Mouse (Mus musculus): ENCODE measurements around the gene Gns. TPM values are rescaled to one million over a fixed set of nuclear protein-coding genes. Genes with fewer than 3 reads are reported as not detected.

Gns gene
- polyA plus RNA-seq, 1 experiment from 2014 or later: 42.6 TPM

- Histone ChIP-seq H3K27me3 (0 out of 2 replicates have a peak, but pooled peaks cover 5% of the 10 kb centered on the region), H3K9ac (no peak overlapping the region), H3K9me3 (no peaks in the 10 kb centered on the region), H3K27ac (no peak overlapping the region), H3K4me3 (no peak overlapping the region), H3K36me3 (no peaks in the 10 kb centered on the region; the same call in 1 of the 2 replicates), H3K4me2 (no peak overlapping the region), H3K4me1 (replicated peaks) (peaks cover 10% of the 10 kb centered on the region)
- ATAC-seq (ENCODE audit: low FRiP score): no peak
- 88% methylated on average over 13 of the region's 13 CpGs for WGBS
Observed at GRCm38 (mm10) chr10:121414127-121414526, 49.2 kb downstream of the Gns start.

DNA sequence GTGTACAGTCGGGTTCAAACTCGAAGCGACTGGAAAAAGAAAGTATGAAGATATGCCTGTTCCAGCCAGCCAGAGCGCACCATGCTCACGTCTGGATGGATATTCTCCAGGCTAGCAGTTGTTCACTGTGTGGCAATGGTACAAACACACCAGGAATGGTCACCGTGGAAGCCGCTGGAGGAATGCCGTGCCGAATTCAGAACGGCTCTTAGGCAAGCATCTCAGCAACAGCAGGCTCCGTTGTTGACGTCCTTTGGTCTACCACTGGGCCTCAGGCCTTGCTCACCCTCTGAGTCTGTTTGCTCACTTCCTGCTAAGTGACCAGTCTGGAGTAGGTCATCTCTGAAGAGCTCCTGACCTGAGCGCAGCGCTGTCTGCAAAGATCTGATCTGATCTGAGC lies 53.9 kb downstream of the Gns start:
- Histone ChIP-seq H3K9ac (no peak overlapping the region), H3K36me3 (no peaks in the 10 kb centered on the region), H3K27me3 (0 out of 2 replicates have a peak, but pooled peaks cover 2% of the 10 kb centered on the region), H3K4me1 (replicated peaks) (peaks cover 48% of the 10 kb centered on the region), H3K4me2 (no peak overlapping the region), H3K4me3 (no peak overlapping the region), H3K9me3 (no peaks in the 10 kb centered on the region), H3K27ac (no peak overlapping the region)
- no peak for ATAC-seq (ENCODE audit: low FRiP score)
- 74% methylated on average over 14 of the region's 14 CpGs for WGBS

DNA sequence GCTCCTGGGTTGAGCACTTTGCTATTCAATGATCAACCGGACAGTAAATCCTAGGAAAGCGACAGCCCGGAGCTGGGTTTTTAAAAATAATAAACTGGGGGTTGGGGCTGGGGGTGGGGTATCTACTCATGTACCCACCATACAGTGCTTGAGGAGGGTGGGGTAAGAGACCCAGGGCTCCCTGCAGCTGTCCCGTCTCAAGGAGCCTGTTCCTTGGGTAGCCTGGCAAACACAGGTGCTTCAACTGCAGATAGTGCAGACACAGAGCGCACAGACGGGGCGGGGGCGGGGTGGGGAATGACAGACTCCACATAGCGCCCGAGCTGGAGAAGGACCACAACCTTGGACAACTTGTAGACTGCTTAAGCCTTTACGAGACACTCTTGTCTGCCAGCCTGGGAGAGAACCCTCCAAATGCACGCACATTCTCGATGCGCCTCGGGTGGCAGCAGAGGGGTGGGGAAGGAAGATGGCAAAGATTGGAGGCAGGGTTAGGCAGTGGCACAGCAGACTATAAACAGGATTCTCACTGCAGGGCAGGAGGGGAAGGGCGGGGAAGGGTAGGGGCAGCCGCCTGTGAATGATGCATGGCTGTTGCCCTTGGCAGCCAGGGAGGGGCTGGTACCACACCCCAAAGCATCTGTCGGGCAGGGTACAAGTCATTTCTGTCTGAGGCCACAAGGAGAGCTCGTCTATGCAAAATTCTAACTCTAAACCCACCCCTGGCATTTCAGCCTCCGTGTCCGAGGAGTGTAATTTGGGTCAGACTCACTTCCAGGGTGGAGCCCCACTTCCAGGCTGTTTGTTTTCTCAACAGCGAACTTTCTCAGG lies 55.0 kb downstream of the Gns start:
- Histone ChIP-seq H3K9ac (no peak overlapping the region), H3K27me3 (0 out of 2 replicates have a peak, but pooled peaks cover 2% of the 10 kb centered on the region), H3K9me3 (no peaks in the 10 kb centered on the region), H3K4me2 (no peak overlapping the region), H3K4me1 (replicated peaks) (peaks cover 55% of the 10 kb centered on the region), H3K4me3 (no peak overlapping the region), H3K27ac (peak overlapping the region; percentile 35; the same call in 1 of the 2 replicates), H3K36me3 (no peaks in the 10 kb centered on the region)
- ATAC-seq (ENCODE audit: low FRiP score): peak; percentile 44
- 61% methylated on average over 22 of the region's 22 CpGs for WGBS

- no peaks in the 10 kb centered on the region for H3K9me3 ChIP-seq
- H3K36me3 ChIP-seq: no peaks in the 10 kb centered on the region
- H3K9ac ChIP-seq: no peak overlapping the region
- ATAC-seq (ENCODE audit: low FRiP score): no peak
- WGBS: 52% methylated on average over 9 of the region's 9 CpGs
- H3K27ac ChIP-seq: no peak overlapping the region
- H3K27me3 ChIP-seq: 0 out of 2 replicates have a peak, but pooled peaks cover 2% of the 10 kb centered on the region
- no peak overlapping the region for H3K4me2 ChIP-seq
- no peak overlapping the region for H3K4me3 ChIP-seq
- peaks cover 55% of the 10 kb centered on the region for H3K4me1 ChIP-seq (replicated peaks)
Observed at GRCm38 (mm10) chr10:121421023-121421422, 56.1 kb downstream of the Gns start.

GRCm38 (mm10) chr10:121421657-121422290 lies 56.9 kb downstream of the Gns start:
- WGBS: 91% methylated on average over 11 of the region's 11 CpGs
- Histone ChIP-seq H3K4me3 (no peak overlapping the region), H3K4me2 (no peak overlapping the region), H3K9ac (no peak overlapping the region), H3K27ac (no peak overlapping the region), H3K9me3 (no peaks in the 10 kb centered on the region), H3K4me1 (replicated peaks) (peaks cover 52% of the 10 kb centered on the region), H3K27me3 (0 out of 2 replicates have a peak, but pooled peaks cover 2% of the 10 kb centered on the region), H3K36me3 (no peaks in the 10 kb centered on the region)
- no peak for ATAC-seq (ENCODE audit: low FRiP score)

DNA sequence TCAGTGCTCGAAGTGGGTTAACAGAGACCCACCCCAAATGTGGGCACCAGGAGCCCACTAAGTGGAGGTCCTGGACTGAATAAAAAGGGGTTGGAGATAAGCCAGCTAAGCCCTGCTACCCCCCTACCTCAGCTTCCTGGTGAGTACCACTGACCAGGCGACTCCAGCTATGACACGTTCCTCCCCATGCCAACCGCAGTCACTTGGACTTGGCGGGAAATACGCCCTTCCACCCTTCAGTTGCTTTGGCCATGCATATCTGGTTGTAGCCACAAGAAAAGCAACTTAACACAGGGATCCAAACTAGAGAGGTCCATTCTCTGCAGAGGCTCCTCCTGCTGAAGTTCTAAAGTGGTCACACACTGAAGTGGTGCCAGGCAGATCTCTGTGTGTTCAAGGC lies 57.4 kb downstream of the Gns start:
- Histone ChIP-seq H3K4me1 (replicated peaks) (peaks cover 50% of the 10 kb centered on the region), H3K27me3 (0 out of 2 replicates have a peak, but pooled peaks cover 2% of the 10 kb centered on the region), H3K4me2 (no peak overlapping the region), H3K36me3 (no peaks in the 10 kb centered on the region), H3K9ac (no peak overlapping the region), H3K9me3 (no peaks in the 10 kb centered on the region), H3K4me3 (no peak overlapping the region), H3K27ac (no peak overlapping the region)
- ATAC-seq (ENCODE audit: low FRiP score): no peak
- WGBS: 96% methylated on average over 6 of the region's 6 CpGs

DNA sequence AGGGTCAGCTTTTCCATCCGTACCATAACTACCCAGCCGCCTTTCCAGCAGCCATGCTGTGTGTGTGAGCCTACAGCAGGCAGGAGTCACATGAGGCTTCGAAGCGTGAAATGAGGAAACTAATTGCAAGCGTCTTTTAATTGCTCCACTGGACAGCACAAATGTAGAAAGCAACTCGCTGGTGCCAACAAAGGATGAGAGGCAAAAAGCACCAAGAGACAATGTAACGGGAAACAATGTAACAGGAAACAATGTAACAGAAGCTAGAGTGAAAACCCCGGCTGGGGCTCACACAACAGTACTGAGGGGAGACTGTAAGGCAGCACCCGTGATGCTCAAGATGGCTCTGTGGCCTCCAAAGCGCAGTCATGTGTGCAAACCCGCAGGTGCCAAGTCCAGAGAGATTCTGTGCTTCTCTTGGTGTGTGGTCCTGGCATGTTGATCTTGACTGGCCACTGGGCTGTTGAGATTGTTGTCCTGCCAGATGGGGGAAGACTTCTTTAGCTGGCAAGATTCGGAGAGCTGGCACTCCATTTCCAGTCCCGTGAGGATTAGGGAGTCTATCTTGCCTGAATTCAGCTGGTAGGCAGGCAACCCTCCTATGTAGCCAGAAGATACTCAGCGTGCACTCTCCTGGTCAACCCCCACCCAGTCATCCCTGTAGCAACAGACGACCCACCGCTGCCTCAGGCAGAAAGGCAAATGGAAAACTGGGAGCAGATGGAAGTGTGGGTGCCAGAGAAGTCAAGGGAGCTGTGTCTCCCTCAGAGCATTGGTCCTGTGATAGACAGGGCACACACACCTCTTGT lies 58.9 kb downstream of the Gns start:
- H3K9me3 ChIP-seq: no peaks in the 10 kb centered on the region
- peaks cover 58% of the 10 kb centered on the region for H3K4me1 ChIP-seq (replicated peaks)
- H3K4me2 ChIP-seq: 0 out of 2 replicates have a peak overlapping the region, but pooled peaks have one; percentile 6
- no peak overlapping the region for H3K9ac ChIP-seq
- WGBS: 35% methylated on average over 16 of the region's 16 CpGs
- no peaks in the 10 kb centered on the region for H3K36me3 ChIP-seq
- peak overlapping the region; percentile 85 for H3K27ac ChIP-seq
- peak; percentile 50 for ATAC-seq (ENCODE audit: low FRiP score)
- no peak overlapping the region for H3K4me3 ChIP-seq
- H3K27me3 ChIP-seq: 0 out of 2 replicates have a peak, but pooled peaks cover 2% of the 10 kb centered on the region

DNA sequence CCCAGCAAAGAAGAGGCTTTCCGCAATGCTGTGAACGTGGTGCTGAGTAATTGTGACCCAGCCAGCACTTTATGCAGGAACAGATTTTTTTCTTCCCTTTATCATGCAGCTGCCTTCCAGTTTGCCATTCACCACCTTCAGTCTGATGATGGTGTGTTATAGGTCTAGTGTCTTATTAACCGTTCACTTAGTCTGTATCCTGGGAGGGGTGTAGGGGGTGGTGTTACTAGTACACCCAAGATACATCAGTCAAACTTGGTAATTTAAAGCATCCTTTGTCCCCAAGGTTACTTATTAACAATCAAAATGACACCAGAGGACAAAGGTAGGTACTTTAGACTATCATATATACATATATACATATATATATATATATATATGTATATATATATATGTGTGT lies 59.6 kb downstream of the Gns start:
- peak overlapping the region; percentile 85 for H3K27ac ChIP-seq
- WGBS: 83% methylated on average over 3 of the region's 3 CpGs
- no peak for ATAC-seq (ENCODE audit: low FRiP score)

DNA sequence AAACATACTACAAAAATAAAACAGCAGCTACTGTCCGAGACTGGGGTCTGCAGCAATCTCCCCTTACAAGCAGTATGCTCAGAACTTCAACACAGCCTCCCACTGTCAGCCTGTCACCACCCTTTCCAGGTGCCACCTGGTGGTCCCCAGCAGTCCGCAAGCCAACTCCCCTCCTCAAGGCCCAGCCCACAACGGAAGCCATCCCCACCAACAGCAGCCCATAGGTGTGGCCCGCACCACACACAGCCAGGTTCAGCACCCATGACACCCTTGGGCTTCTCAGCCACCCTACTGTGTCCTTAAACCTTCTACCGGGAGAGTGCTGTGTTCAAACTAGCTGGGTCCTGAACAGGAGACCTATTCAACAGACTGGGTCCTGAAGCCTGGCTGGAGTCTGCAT lies 60.2 kb downstream of the Gns start:
- no peaks in the 10 kb centered on the region for H3K36me3 ChIP-seq
- no peaks in the 10 kb centered on the region for H3K9me3 ChIP-seq
- H3K27me3 ChIP-seq: 0 out of 2 replicates have a peak, but pooled peaks cover 2% of the 10 kb centered on the region
- ATAC-seq (ENCODE audit: low FRiP score): no peak
- H3K4me3 ChIP-seq: no peak overlapping the region
- no peak overlapping the region for H3K9ac ChIP-seq
- WGBS: 95% methylated on average over 5 of the region's 5 CpGs
- H3K4me2 ChIP-seq: no peak overlapping the region
- H3K4me1 ChIP-seq (replicated peaks): peaks cover 59% of the 10 kb centered on the region
- no peak overlapping the region for H3K27ac ChIP-seq

More for the DNA sequence above, 59.6 kb downstream of the Gns start:
- 0 out of 2 replicates have a peak, but pooled peaks cover 2% of the 10 kb centered on the region for H3K27me3 ChIP-seq
- peaks cover 59% of the 10 kb centered on the region for H3K4me1 ChIP-seq (replicated peaks)
- no peaks in the 10 kb centered on the region for H3K9me3 ChIP-seq
- no peak overlapping the region for H3K9ac ChIP-seq
- H3K36me3 ChIP-seq: no peaks in the 10 kb centered on the region
- H3K4me3 ChIP-seq: no peak overlapping the region
- no peak overlapping the region for H3K4me2 ChIP-seq

DNA sequence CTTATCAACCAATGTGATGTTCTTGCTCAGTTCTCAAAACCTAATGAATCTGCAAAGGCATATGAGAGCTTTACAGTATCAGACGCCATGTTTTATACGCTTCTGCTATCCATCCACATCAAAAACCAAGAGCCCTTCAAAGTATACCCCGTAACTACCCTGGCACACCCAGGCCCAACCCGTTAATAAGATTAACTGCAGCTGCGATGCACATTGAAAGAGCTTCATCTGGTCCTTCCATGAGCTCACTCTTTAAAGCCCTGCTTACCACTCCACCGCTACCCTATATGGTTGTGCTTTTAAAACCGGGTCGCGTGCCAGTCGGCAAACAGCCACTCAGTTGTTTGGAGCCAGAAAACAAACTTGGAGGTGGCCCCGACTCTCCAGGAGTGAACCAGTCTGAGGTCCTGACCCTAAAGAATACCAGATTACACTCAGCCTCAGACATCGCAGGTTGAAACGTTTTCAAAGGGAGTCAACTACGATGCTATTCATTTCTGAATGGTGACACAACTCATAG lies 60.7 kb downstream of the Gns start:
- H3K4me3 ChIP-seq: no peak overlapping the region
- H3K36me3 ChIP-seq: no peaks in the 10 kb centered on the region
- H3K27ac ChIP-seq: no peak overlapping the region
- no peaks in the 10 kb centered on the region for H3K9me3 ChIP-seq
- no peak overlapping the region for H3K9ac ChIP-seq
- 0 out of 2 replicates have a peak, but pooled peaks cover 2% of the 10 kb centered on the region for H3K27me3 ChIP-seq
- 86% methylated on average over 14 of the region's 14 CpGs for WGBS
- ATAC-seq (ENCODE audit: low FRiP score): no peak
- peaks cover 57% of the 10 kb centered on the region for H3K4me1 ChIP-seq (replicated peaks)
- no peak overlapping the region for H3K4me2 ChIP-seq

DNA sequence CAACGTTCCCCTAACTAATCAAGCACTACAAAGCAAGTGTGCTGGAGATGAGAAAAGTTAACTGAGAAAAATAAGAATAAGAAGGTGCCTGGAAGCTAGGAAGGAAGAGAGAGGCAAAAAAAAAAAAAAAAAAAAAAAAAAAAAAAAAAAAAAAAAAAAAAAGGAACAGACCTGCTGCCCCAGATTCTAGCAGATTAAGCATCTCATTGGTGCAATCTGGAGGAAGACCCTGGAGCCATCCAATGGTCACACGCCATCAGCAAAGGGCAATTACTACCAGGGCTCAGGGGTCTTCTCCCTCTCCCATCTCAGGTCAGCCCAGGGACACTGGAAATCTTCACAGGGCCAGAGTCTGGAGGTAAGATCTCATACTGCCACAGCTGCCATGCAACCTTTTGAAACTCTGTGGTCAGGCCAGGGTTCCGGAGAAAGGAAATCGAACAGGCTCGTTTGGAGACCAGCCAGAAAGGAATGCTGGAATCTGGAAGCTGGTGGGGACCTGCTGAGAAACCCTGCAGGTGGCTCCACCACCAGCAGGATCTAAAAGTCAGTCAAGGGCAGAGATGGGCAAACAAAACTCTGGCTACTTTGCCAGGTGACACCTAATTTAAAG lies 61.7 kb downstream of the Gns start:
- no peak for ATAC-seq (ENCODE audit: low FRiP score)
- no peak overlapping the region for H3K27ac ChIP-seq
- WGBS: 38% methylated on average over 5 of the region's 5 CpGs

More for the DNA sequence above, 61.7 kb downstream of the Gns start:
- Histone ChIP-seq H3K4me3 (no peak overlapping the region), H3K9ac (no peak overlapping the region), H3K4me1 (replicated peaks) (peaks cover 56% of the 10 kb centered on the region), H3K4me2 (no peak overlapping the region), H3K9me3 (no peaks in the 10 kb centered on the region), H3K27me3 (no peaks in the 10 kb centered on the region), H3K36me3 (no peaks in the 10 kb centered on the region)
